18 mouse cellular contexts compared by ENCODE assay signal in the genomic region with DNA sequence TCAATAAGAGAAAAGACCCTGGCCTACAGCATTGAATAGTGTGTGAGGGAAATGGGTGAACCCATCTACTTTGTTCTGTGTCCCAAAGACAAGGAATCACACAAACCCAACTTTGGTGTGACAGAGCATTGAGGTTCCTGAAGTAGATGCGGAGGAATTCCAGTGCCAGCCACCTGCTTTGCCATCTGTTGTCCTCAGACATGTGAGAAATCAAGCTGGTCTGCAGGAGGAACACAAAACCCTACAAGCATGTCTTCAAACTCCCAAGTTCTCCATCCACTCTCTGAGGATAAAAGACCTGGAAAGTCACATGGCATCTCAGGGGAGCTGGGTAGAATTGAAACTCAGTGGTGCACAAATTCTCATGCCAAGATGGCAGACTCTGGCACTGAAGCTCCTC. TPM values are rescaled to one million over a fixed set of nuclear protein-coding genes. Genes with fewer than 3 reads are reported as not detected.
"Had no signal": no experiment of that assay in that cellular context is flagged by ENCODE, and none has a peak within 500 bp of the region (broad histone marks: within the 10 kb centered on the region; RNA-seq: fewer than 3 reads in every experiment).

No protein-coding gene starts in this region.

- DNase-seq: kidney, adult 18-20 months; kidney, adult 9 months; kidney, postnatal 14 days; kidney, postnatal 4 days; liver, postnatal 0 days; lung, embryonic 14.5 days; thymus, adult 18-20 months; thymus, postnatal 36 days had no signal

- ATAC-seq: inflammation-experienced regulatory T-cells, adult 6 months; intestine, embryonic 16.5 days; liver, postnatal 0 days; lung, postnatal 0 days; midbrain, embryonic 16.5 days had no signal

RNA-seq across cellular contexts. Expression of gene Gm10234, which starts 44.3 kb away (rescaled TPM):
- total RNA-seq: layer of hippocampus, adult 2 months; layer of hippocampus, postnatal 25 days; left cerebral cortex, adult 2 months; left cerebral cortex, postnatal 10 days; left cerebral cortex, postnatal 36 days; megakaryocyte, adult 5-6 weeks had no signal
